Mouse (Mus musculus): ENCODE results near the gene Alpk3. TPM values are rescaled to one million over a fixed set of nuclear protein-coding genes. Genes with fewer than 3 reads are reported as not detected.

Gene Alpk3
- polyA plus RNA-seq, 1 experiment from 2014 or later: 0.34 TPM

DNA sequence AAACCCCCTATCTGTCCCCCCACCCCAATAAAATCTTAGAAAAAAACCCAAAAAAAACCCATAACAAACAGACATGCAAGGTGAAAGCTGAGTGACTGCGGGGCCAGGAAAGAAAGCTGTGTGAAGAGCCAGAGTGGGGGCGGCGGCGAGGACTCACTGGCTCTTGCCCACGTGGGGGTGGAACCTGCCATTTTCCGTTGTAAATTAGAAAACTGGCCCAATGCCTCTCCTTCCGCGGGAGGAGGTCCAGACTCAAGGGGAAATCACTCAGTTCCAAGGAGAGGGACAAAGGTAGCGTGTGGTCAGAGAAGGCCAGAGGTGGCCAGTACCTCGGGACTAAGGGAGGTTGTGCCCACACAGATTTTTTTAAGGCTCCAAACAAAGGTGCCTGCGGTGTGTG, 4.5 kb downstream of the Alpk3 start:
- no peak overlapping the region for H3K9ac ChIP-seq (ENCODE audit: low read depth, low read length)
- no peaks in the 10 kb centered on the region for H3K36me3 ChIP-seq (ENCODE audit: control insufficient read depth, insufficient read depth, low read length)
- H3K4me1 ChIP-seq (ENCODE audit: control insufficient read depth, insufficient read depth, low read length): peaks cover 19% of the 10 kb centered on the region
- no peaks in the 10 kb centered on the region for H3K27me3 ChIP-seq (ENCODE audit: control insufficient read depth, insufficient read depth, low read length)
- ATAC-seq (ENCODE audit: low FRiP score, low TSS enrichment): no peak
- no peak overlapping the region for H3K27ac ChIP-seq (ENCODE audit: low read depth, low read length)
- H3K4me2 ChIP-seq (replicated peaks; ENCODE audit: low read depth, low read length): no peak overlapping the region
- WGBS: 65% methylated on average over 11 of the region's 11 CpGs
- no peak overlapping the region for H3K4me3 ChIP-seq (ENCODE audit: low read length)
- H3K9me3 ChIP-seq (ENCODE audit: control insufficient read depth, low read length): no peaks in the 10 kb centered on the region

DNA sequence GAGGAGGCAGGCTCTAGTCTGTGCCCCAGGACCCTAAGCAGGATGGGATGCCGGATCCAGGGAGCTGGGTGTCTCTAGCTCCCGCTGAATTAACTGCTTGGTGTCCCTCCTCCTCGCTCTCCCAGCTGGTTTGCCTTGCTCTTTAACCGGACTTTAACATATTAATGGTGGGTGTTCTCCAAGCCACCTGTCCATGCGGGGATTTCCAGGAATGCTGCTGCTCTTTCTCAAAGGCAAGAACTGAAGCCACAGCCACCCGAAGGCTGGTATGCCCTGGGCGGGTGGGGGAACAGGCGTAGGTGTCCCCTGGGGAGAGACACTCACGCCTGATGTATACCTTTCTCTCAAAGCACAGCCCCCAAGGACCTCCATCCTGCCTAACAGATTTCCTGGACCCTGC, 5.9 kb downstream of the Alpk3 start:
- Histone ChIP-seq H3K27ac (ENCODE audit: low read depth, low read length) (no peak overlapping the region), H3K4me1 (ENCODE audit: control insufficient read depth, insufficient read depth, low read length) (peaks cover 6% of the 10 kb centered on the region; the same call in 1 of the 2 replicates), H3K4me2 (replicated peaks; ENCODE audit: low read depth, low read length) (no peak overlapping the region), H3K36me3 (ENCODE audit: control insufficient read depth, insufficient read depth, low read length) (no peaks in the 10 kb centered on the region), H3K4me3 (ENCODE audit: low read length) (no peak overlapping the region), H3K27me3 (ENCODE audit: control insufficient read depth, insufficient read depth, low read length) (no peaks in the 10 kb centered on the region), H3K9me3 (ENCODE audit: control insufficient read depth, low read length) (no peaks in the 10 kb centered on the region), H3K9ac (ENCODE audit: low read depth, low read length) (no peak overlapping the region)
- 69% methylated on average over 9 of the region's 9 CpGs for WGBS
- no peak for ATAC-seq (ENCODE audit: low FRiP score, low TSS enrichment)

DNA sequence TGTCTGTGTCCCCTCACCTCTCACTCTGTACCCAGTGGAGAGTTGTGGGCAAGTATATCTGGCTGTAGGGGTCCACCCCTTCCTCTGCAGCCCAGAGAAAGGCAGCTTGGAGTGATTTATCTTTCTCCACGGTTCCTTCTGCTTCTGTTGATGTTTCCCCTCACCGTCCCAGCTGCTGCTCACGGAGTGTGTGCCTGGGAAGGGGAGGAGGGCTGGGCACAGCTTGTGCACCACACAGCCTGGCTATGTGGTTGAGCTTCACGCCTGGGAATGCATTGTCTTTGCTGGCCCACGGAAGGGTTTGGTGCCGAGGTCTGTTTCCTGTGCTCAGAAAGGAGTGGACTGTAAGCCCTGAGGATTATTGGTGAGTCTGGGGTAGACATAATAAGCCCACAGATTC, 9.3 kb downstream of the Alpk3 start:
- Histone ChIP-seq H3K9me3 (ENCODE audit: control insufficient read depth, low read length) (no peaks in the 10 kb centered on the region), H3K4me3 (ENCODE audit: low read length) (no peak overlapping the region), H3K4me1 (ENCODE audit: control insufficient read depth, insufficient read depth, low read length) (no peaks in the 10 kb centered on the region; the same call in 1 of the 2 replicates), H3K27me3 (ENCODE audit: control insufficient read depth, insufficient read depth, low read length) (no peaks in the 10 kb centered on the region), H3K9ac (ENCODE audit: low read depth, low read length) (no peak overlapping the region), H3K36me3 (ENCODE audit: control insufficient read depth, insufficient read depth, low read length) (no peaks in the 10 kb centered on the region), H3K27ac (ENCODE audit: low read depth, low read length) (peak overlapping the region; percentile 7; the same call in 1 of the 2 replicates), H3K4me2 (replicated peaks; ENCODE audit: low read depth, low read length) (no peak overlapping the region)
- peak; percentile 39; the same call in 1 of the 2 replicates for ATAC-seq (ENCODE audit: low FRiP score, low TSS enrichment)
- WGBS: 23% methylated on average over 6 of the region's 6 CpGs

DNA sequence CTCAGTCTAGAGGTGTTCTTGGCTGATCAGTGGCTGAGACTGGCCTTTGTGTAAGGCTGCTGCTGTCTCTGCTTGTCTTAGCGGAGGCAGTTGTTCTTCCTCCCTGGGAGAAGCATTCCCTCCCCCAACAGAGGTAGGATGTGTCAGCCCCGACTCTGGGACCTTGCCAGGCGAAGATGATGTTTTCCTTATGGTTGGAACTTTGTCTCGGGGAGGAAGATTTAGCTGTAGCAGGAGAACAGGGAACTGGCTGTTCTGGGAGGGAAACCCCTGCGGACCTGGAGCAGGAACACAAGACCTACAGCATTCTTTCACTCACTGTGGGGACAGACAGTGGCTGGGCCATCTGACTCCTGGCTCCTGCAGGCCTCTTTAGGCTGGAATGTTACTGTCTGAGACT, 15.1 kb downstream of the Alpk3 start:
- Histone ChIP-seq H3K4me3 (ENCODE audit: low read length) (no peak overlapping the region), H3K4me1 (ENCODE audit: control insufficient read depth, insufficient read depth, low read length) (peaks cover 10% of the 10 kb centered on the region), H3K27ac (ENCODE audit: low read depth, low read length) (no peak overlapping the region), H3K27me3 (ENCODE audit: control insufficient read depth, insufficient read depth, low read length) (no peaks in the 10 kb centered on the region), H3K9me3 (ENCODE audit: control insufficient read depth, low read length) (no peaks in the 10 kb centered on the region), H3K36me3 (ENCODE audit: control insufficient read depth, insufficient read depth, low read length) (no peaks in the 10 kb centered on the region), H3K4me2 (replicated peaks; ENCODE audit: low read depth, low read length) (no peak overlapping the region), H3K9ac (ENCODE audit: low read depth, low read length) (no peak overlapping the region)
- 33% methylated on average over 5 of the region's 5 CpGs for WGBS
- no peak for ATAC-seq (ENCODE audit: low FRiP score, low TSS enrichment)

DNA sequence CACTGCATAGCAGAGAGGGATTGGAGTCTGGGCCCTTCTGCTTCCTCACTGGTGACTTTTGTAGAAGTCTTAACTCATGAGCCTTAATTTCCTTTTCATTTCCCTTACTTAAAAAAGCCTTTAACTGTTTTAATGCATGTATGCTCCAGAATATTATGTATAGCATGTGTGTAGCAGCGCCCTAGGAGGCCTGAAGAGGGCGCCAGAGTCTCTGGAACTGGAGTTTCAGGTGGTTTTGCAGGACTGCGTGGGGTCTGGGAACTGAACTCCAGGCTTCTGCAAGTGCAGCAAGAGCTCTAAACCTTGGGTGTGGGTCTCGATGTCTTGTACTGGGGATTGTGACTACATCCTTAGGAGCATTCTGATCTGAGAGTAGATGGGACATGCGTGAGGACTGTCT, 15.9 kb downstream of the Alpk3 start:
- Histone ChIP-seq H3K4me1 (ENCODE audit: control insufficient read depth, insufficient read depth, low read length) (peaks cover 10% of the 10 kb centered on the region), H3K27ac (ENCODE audit: low read depth, low read length) (no peak overlapping the region), H3K36me3 (ENCODE audit: control insufficient read depth, insufficient read depth, low read length) (no peaks in the 10 kb centered on the region), H3K9ac (ENCODE audit: low read depth, low read length) (no peak overlapping the region), H3K4me2 (replicated peaks; ENCODE audit: low read depth, low read length) (no peak overlapping the region), H3K4me3 (ENCODE audit: low read length) (no peak overlapping the region), H3K27me3 (ENCODE audit: control insufficient read depth, insufficient read depth, low read length) (no peaks in the 10 kb centered on the region), H3K9me3 (ENCODE audit: control insufficient read depth, low read length) (no peaks in the 10 kb centered on the region)
- no peak for ATAC-seq (ENCODE audit: low FRiP score, low TSS enrichment)
- 92% methylated on average over 5 of the region's 5 CpGs for WGBS

DNA sequence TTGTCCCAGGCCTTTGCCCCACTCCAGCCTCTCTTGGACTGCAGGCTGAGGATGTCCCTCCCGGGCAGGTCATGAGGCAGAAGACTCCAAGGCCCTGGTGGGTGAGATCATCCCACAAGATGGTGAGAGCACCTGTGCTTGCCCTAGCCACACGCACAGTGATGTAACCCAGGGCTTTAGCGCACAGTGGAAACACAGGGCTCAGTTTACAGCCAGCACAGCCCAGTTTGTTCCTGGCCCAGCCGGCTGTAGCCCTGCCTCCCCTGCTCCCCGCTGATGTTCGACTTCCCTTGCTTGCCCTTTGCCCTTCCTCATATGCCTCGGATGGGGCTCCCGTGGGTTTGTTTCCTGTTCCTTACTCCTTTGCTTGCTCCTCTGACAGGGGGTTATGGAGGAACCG, 17.1 kb downstream of the Alpk3 start:
- Histone ChIP-seq H3K4me2 (replicated peaks; ENCODE audit: low read depth, low read length) (no peak overlapping the region), H3K36me3 (ENCODE audit: control insufficient read depth, insufficient read depth, low read length) (no peaks in the 10 kb centered on the region), H3K4me1 (ENCODE audit: control insufficient read depth, insufficient read depth, low read length) (peaks cover 10% of the 10 kb centered on the region), H3K27me3 (ENCODE audit: control insufficient read depth, insufficient read depth, low read length) (no peaks in the 10 kb centered on the region), H3K4me3 (ENCODE audit: low read length) (no peak overlapping the region), H3K9ac (ENCODE audit: low read depth, low read length) (no peak overlapping the region), H3K27ac (ENCODE audit: low read depth, low read length) (peak overlapping the region; percentile 20; the same call in 1 of the 2 replicates), H3K9me3 (ENCODE audit: control insufficient read depth, low read length) (no peaks in the 10 kb centered on the region)
- WGBS: 27% methylated on average over 9 of the region's 9 CpGs
- ATAC-seq (ENCODE audit: low FRiP score, low TSS enrichment): peak; percentile 55; the same call in 1 of the 2 replicates

DNA sequence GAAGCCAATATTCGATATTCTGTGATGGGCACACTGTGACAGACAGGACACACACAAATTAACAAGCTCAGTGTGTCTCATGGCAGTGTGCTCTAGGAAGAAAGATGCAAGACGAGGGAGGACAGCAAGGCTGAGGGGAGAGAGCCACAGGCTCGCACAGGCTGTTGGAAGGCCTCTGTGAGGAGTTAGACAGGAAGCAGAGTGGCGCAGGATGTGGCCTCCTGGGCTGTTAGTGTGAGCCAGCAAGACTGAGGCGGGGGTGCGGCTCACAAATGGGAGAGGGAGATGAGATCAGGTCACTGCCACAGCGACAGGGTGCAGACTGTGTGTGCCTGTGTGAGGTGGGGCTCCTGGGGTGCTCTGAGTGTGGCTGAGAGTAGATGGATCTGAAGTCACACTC, 17.9 kb downstream of the Alpk3 start:
- Histone ChIP-seq H3K9me3 (ENCODE audit: control insufficient read depth, low read length) (no peaks in the 10 kb centered on the region), H3K4me2 (replicated peaks; ENCODE audit: low read depth, low read length) (no peak overlapping the region), H3K36me3 (ENCODE audit: control insufficient read depth, insufficient read depth, low read length) (no peaks in the 10 kb centered on the region), H3K27me3 (ENCODE audit: control insufficient read depth, insufficient read depth, low read length) (no peaks in the 10 kb centered on the region), H3K4me1 (ENCODE audit: control insufficient read depth, insufficient read depth, low read length) (peaks cover 10% of the 10 kb centered on the region), H3K4me3 (ENCODE audit: low read length) (no peak overlapping the region), H3K27ac (ENCODE audit: low read depth, low read length) (peak overlapping the region; percentile 20; the same call in 1 of the 2 replicates), H3K9ac (ENCODE audit: low read depth, low read length) (no peak overlapping the region)
- ATAC-seq (ENCODE audit: low FRiP score, low TSS enrichment): 0 out of 2 replicates have a peak, but pooled peaks have one; percentile 26
- WGBS: 32% methylated on average over 7 of the region's 7 CpGs

DNA sequence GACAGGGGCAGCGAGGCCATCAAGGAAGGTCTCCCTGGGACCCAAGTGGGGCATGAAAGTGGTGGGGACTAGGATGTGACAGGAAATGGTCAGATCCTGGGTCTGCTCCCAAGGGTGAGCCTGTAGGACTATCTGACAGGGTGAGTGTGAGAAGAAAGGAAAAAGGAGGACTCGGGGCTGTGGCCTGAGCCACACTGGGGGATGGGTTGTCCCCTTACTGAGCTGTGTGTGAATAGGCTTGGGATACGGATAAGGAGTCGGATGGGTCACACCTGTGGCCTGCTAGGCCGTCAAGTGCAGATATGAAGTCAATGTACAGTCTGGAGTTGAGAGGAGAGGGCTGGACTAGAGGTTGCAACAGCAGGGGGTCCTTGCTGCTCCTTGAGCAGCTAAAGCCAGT, 18.3 kb downstream of the Alpk3 start:
- Histone ChIP-seq H3K9ac (ENCODE audit: low read depth, low read length) (no peak overlapping the region), H3K4me1 (ENCODE audit: control insufficient read depth, insufficient read depth, low read length) (peaks cover 11% of the 10 kb centered on the region), H3K4me2 (replicated peaks; ENCODE audit: low read depth, low read length) (no peak overlapping the region), H3K27ac (ENCODE audit: low read depth, low read length) (no peak overlapping the region), H3K9me3 (ENCODE audit: control insufficient read depth, low read length) (no peaks in the 10 kb centered on the region), H3K27me3 (ENCODE audit: control insufficient read depth, insufficient read depth, low read length) (no peaks in the 10 kb centered on the region), H3K36me3 (ENCODE audit: control insufficient read depth, insufficient read depth, low read length) (no peaks in the 10 kb centered on the region), H3K4me3 (ENCODE audit: low read length) (no peak overlapping the region)
- 76% methylated on average over 5 of the region's 5 CpGs for WGBS
- ATAC-seq (ENCODE audit: low FRiP score, low TSS enrichment): no peak

DNA sequence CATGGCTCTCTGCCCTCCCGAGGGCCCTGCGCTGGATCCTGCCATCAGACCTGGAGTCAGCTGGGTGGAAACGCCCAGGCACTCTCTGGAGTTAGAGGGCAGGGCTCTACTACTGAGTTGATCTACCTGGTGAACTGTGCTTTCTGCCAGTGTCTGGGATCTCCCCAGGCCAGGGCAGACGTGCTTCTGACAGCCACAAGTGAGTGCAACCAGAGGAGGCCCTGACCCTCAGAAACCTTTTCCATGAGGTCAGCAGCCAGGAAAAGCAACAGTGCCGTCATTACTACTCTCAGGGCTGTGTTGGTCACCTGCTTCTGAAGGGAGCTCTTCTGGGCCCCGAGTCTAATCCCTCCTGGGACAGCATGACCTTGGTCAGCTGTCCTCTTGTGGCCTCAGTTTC, 19.6 kb downstream of the Alpk3 start:
- H3K9ac ChIP-seq (ENCODE audit: low read depth, low read length): no peak overlapping the region
- H3K4me3 ChIP-seq (ENCODE audit: low read length): no peak overlapping the region
- no peaks in the 10 kb centered on the region for H3K9me3 ChIP-seq (ENCODE audit: control insufficient read depth, low read length)
- peaks cover 16% of the 10 kb centered on the region for H3K4me1 ChIP-seq (ENCODE audit: control insufficient read depth, insufficient read depth, low read length)
- H3K36me3 ChIP-seq (ENCODE audit: control insufficient read depth, insufficient read depth, low read length): no peaks in the 10 kb centered on the region
- H3K4me2 ChIP-seq (replicated peaks; ENCODE audit: low read depth, low read length): no peak overlapping the region
- H3K27ac ChIP-seq (ENCODE audit: low read depth, low read length): no peak overlapping the region
- WGBS: 61% methylated on average over 6 of the region's 6 CpGs
- no peak for ATAC-seq (ENCODE audit: low FRiP score, low TSS enrichment)
- no peaks in the 10 kb centered on the region for H3K27me3 ChIP-seq (ENCODE audit: control insufficient read depth, insufficient read depth, low read length)

Data from kidney, embryonic 14.5 days (tissue).